In genomic region chr5:32136301-32136863, GRCm38 (mm10) we compare ENCODE assay signal across 8 mouse cellular contexts. TPM values are rescaled to one million over a fixed set of nuclear protein-coding genes. Genes with fewer than 3 reads are reported as not detected.
DNase-seq lines count a peak whose midpoint lies in the region; ATAC-seq and TF ChIP-seq lines count a peak whose summit lies in the region.

No protein-coding gene starts in this region.

- TF ChIP-seq POLR2A in myocyte (IDR thresholded peaks at IDR 0.05; ENCODE audit: insufficient read length, low read depth) = peak; percentile 86

- peak; percentile 59 to 64 for DNase-seq in spleen, adult 18-20 months
- no peak for DNase-seq in spleen, adult 12 weeks (ENCODE audit: low spot score)
- peak; percentile 43 for DNase-seq in embryo, embryonic 10.5 days (ENCODE audit: low spot score)
- DNase-seq in heart, adult 18-20 months = peak; percentile 90 to 92
- DNase-seq in kidney, adult 18-20 months = peak; percentile 85
- DNase-seq in liver = peak; percentile 37

- H3K27ac ChIP-seq in stomach, embryonic 16.5 days (ENCODE audit: low read length) = peak overlapping the region; percentile 100

- peak overlapping the region; percentile 95 for H3K9ac ChIP-seq in stomach, embryonic 16.5 days (ENCODE audit: low read length)

- H3K36me3 ChIP-seq in myocyte (ENCODE audit: control insufficient read depth, insufficient read depth) = peaks cover 9% of the 10 kb centered on the region
- H3K36me3 ChIP-seq in stomach, embryonic 16.5 days (ENCODE audit: control insufficient read depth, insufficient read depth, low read length) = no peaks in the 10 kb centered on the region

- peak overlapping the region; percentile 98 for H3ac ChIP-seq in myocyte (ENCODE audit: control insufficient read depth, insufficient read length)

- no peaks in the 10 kb centered on the region for H3K27me3 ChIP-seq in myocyte (ENCODE audit: control insufficient read depth, insufficient read depth, insufficient read length)
- H3K27me3 ChIP-seq in stomach, embryonic 16.5 days (ENCODE audit: control insufficient read depth, insufficient read depth, low read length) = no peaks in the 10 kb centered on the region

- H3K4me2 ChIP-seq in myocyte (ENCODE audit: low read depth) = peak overlapping the region; percentile 30
- H3K4me2 ChIP-seq in stomach, embryonic 16.5 days (ENCODE audit: low read depth, low read length) = peak overlapping the region; percentile 85

- H3K4me3 ChIP-seq in myocyte = peak overlapping the region; percentile 99
- H3K4me3 ChIP-seq in stomach, embryonic 16.5 days (replicated peaks; ENCODE audit: low read length) = peak overlapping the region; percentile 94

- ATAC-seq in stomach, embryonic 16.5 days (ENCODE audit: insufficient read depth, low FRiP score) = no peak

- no peaks in the 10 kb centered on the region for H3K9me3 ChIP-seq in stomach, embryonic 16.5 days (replicated peaks; ENCODE audit: control insufficient read depth, low read length)

- H3K4me1 ChIP-seq in stomach, embryonic 16.5 days (ENCODE audit: control insufficient read depth, insufficient read depth, low read length) = peaks cover 25% of the 10 kb centered on the region

- H3K79me2 ChIP-seq in myocyte (ENCODE audit: control insufficient read depth, insufficient read depth) = peaks cover 47% of the 10 kb centered on the region

- WGBS in stomach, embryonic 16.5 days = under 1% methylated on average over 63 of the region's 63 CpGs

TF ChIP-seq in myocyte, 11 proteins besides CTCF, POLR2A, EP300 and RAD21:
- no peak for TF ChIP-seq MAX (IDR thresholded peaks at IDR 0.05; ENCODE audit: low read depth)
- TF ChIP-seq POLR2AphosphoS2 (IDR thresholded peaks at IDR 0.05; ENCODE audit: insufficient read length, low read depth) = peak; percentile 94
- no peak for TF ChIP-seq REST (IDR thresholded peaks at IDR 0.05; ENCODE audit: insufficient read depth, insufficient read length)
- peak in 1 of 3 experiments; percentile 58 for TF ChIP-seq MYOD1 (IDR thresholded peaks at IDR 0.05; ENCODE audit: control insufficient read depth in 1 of 3, insufficient read length in 2 of 3, low read depth in 2 of 3)
- TF ChIP-seq E2F4 (IDR thresholded peaks at IDR 0.05; ENCODE audit: insufficient read depth) = peak; percentile 10
- no peak for TF ChIP-seq TCF12 (IDR thresholded peaks at IDR 0.05; ENCODE audit: insufficient read depth, poor library complexity, severe bottlenecking)
- no peak for TF ChIP-seq CEBPB (IDR thresholded peaks at IDR 0.05; ENCODE audit: insufficient read depth, poor library complexity, severe bottlenecking)
- TF ChIP-seq USF1 (IDR thresholded peaks at IDR 0.05; ENCODE audit: low read depth) = no peak
- TF ChIP-seq TCF3 (IDR thresholded peaks at IDR 0.05; ENCODE audit: insufficient read length, low read depth) = no peak

RNA-seq across cellular contexts. Expression of gene Fosl2, which starts 0.8 kb away (rescaled TPM):
- total RNA-seq in heart, adult 18-20 months (2021) = 10 to 100 TPM; 21.0 to 21.2 TPM
- polyA plus RNA-seq in myocyte (2012; fragmentation: generic; extraction: Trizol) = 30.9 TPM
- 13.3 and 14.3 TPM in 2 replicates for polyA plus RNA-seq in stomach, embryonic 16.5 days (2015; fragmentation: Nextera tagmentation; extraction: Ambion mirVana)
